Mouse (Mus musculus): Measurements from ENCODE around the gene Tcp10c. TPM values are rescaled to one million over a fixed set of nuclear protein-coding genes. Genes with fewer than 3 reads are reported as not detected.
"Not testable (repeated sequence)": the region's sequence is repeated elsewhere in the genome, so short reads cannot be mapped to it uniquely, and the experiment has no call there.

Gene Tcp10c
- total RNA-seq, 2 experiments from 2014 or later, result not detected

DNA sequence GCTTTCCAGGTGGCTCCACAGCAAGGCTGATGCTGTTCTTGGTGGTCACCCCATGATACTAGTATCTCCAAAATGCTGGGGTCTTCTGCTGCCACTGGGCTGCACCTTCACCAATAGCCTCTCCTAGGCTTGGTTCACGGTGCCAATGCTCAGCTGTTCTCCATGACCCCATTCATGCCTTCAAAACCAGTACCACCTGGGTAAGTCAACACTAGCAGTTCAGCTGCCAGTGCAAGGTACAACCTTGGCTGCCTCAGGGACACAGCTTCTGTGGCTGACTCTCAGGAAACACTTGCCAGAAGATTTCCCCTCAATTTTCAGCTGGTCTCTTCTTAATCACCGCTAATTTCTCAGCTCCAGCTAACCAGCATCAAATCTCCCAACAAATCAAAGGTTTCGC is 24.0 kb downstream of the Tcp10c start:
- intact Hi-C loops (cut with DNase I); DNase-seq (ENCODE audit: extremely low spot score in 1 of 2, low spot score in 2 of 2): not testable (repeated sequence)

DNA sequence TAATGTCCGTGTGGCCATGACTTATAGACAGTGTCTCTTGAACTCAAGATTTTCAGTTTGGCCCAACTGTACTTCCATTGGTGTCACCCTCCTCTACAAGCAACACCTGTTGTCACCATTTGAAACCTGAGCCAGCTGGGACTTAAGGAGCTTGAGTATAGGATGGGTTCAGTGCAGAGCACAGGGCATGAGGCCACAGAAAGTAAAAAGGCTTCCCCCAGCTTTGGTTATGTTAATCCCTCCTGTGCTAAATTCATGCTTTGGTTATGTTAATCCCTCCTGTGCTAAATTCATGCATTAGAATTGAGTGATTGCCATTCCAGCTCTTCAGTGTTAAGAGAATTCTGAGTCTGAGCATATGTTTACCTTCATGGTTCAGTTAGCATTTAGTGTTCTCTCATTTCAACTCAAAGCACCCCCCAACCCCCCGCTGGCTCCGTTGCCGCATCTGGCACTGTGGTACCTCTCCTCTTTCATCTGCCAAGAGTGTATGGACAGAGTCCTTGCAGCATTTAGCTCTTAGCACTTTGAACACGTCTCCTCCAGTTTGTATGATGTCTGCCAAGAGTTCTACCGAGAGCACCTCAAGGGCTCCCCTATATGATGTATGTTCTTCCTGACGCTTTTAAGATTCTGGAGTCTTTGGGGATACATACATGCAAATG is 25.7 kb downstream of the Tcp10c start:
- intact Hi-C loops (cut with DNase I); DNase-seq (ENCODE audit: extremely low spot score in 1 of 2, low spot score in 2 of 2): not testable (repeated sequence)

DNA sequence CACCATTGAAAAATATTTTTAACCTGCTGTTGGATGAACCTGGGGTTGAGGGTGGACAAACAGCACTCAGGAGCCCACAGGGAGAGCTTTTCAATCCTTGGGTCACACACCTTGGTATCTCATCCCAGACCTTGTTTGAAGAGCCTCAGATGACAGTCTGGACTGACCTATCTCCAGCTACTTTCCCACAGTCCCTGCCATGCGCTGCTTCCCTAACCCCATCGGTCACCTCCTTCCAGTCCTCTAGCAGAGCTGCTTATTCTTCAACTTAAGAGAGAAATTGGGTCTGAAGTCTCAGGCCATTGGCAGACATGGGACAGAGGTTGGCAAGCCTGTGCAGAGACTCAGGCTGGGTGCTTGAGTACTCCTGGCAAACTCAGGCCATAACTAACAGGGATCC is 26.9 kb downstream of the Tcp10c start:
- DNase-seq (ENCODE audit: extremely low spot score in 1 of 2, low spot score in 2 of 2); intact Hi-C loops (cut with DNase I): not testable (repeated sequence)

DNA sequence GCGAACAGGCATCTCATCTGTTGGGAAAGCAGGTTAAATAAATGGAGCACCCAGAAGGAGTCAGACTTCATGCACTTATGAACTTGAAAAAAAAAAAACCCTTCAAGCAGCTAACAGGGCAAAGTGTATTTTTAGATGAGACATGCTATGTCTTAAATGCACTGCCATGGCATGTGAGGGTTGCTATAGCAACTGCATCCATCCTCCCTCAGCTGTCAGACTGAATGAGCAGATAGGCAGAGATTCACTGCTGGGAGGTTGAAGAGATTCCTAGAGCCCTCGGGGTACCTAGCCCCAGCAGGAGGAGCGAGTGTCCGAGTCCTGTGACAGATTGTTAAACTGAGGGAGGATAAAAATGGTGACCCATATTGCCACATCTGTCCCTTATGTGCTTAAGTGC is 36.6 kb downstream of the Tcp10c start:
- DNase-seq (ENCODE audit: extremely low spot score in 1 of 2, low spot score in 2 of 2); intact Hi-C loops (cut with DNase I): not testable (repeated sequence)

DNA sequence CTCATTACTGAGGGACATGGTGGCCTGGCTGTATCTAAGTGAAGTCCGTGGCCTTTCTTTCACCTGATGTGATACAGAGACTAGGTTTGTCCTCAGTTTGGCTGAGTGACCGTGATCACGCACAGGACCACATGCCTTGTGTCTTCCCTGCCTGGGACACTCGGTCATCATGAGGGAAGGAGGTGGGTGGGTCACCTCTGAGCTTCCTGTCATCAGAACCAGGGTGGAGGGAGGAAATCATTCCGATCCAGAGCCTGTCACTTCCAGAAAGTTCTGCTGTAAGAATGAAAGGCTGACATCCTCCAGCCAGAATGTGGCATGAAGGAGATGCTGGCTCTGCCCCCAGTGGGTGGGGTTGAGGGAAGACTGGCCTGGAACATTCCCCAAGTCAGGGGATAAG is 45.6 kb downstream of the Tcp10c start:
- DNase-seq (ENCODE audit: extremely low spot score in 1 of 2, low spot score in 2 of 2); intact Hi-C loops (cut with DNase I): not testable (repeated sequence)

DNA sequence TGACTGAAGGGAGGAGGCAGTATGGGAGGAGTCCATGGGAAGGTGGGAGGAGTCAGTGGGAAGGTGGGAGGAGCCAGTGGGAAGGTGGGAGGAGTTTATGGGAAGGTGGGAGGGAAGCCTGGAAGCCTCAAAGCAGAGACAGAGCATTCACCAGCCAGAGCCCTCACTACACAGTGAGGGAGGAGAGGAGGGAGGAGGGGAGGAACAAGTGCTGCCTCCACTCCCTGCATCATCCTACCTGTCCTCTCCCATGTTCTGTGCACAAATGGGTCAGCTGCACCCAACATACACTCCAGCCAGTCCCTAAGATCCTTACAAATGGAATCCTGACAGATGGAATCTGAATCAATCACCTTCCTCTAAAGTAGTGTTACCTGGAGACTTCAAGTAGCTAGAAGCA is 47.7 kb downstream of the Tcp10c start:
- intact Hi-C loops (cut with DNase I); DNase-seq (ENCODE audit: extremely low spot score in 1 of 2, low spot score in 2 of 2): not testable (repeated sequence)

DNA sequence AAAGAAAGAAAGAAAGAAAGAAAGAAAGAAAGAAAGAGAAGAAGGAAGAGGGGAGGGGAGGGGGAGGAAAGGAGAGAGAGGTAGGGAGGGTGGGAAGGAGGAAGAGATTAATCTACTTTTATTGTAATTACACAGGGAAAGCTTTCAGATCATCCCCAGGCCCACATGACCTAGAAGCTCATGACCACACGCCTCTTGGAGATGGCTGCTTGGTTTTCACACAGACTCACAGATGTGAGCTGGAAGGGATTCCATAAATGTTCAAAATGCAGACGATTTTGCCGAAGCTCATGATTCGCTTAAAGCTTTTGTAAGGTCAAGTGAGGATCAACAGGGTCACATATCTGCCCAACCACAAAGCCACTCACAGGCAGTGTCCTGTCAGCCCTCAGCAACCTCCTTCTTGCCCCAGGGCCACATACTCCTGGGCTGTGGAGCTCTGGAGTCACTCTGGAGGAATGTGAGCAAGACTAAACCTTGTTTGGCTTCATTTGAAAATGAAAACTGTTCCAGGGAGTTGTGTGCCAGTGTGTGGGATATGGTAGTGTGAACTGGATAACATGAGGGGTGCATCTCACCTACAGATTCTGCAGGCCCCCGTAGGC is 49.3 kb downstream of the Tcp10c start:
- intact Hi-C loops (cut with DNase I), result not testable (repeated sequence)

DNA sequence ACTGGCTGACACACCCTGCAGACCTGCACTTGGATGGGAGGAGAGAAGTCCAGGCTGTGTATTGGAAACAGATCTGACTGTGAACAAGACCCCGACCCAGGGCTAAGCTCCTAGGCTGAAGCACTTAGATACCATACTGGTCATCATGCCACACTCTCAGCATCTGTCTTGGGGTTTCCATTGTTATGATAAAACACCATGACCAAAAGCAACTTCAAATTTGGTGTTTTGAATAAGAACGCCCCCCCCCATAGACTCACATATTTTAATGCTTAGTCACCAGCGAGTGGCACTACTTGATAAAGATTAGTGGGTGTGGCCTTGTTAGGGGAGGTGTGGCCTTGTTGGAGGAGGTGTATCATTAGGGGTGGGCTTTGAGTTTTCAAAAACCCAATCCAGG is 51.7 kb downstream of the Tcp10c start:
- intact Hi-C loops (cut with DNase I); DNase-seq (ENCODE audit: extremely low spot score in 1 of 2, low spot score in 2 of 2): not testable (repeated sequence)

More for the DNA sequence above, 49.3 kb downstream of the Tcp10c start:
- not testable (repeated sequence) for DNase-seq (ENCODE audit: extremely low spot score in 1 of 2, low spot score in 2 of 2)

DNA sequence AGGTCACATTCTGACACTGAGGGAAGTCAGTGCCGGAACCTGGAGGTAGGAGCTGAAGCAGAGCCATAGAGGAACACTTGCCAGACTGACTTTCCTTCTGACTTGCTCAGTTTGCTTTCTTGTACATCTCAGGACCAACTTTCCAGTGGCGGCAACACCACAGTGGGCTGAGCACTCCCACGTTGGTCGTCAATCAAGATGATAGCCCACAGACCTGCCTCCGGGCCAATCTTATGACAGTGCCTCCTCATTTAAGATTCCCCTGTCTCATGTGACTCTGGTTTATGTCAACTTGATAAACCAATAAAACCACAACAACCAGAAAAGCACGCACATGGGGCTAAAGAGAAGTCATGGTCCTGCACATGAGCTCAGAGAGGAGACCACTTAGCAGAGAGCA is 52.3 kb downstream of the Tcp10c start:
- intact Hi-C loops (cut with DNase I); DNase-seq (ENCODE audit: extremely low spot score in 1 of 2, low spot score in 2 of 2): not testable (repeated sequence)

DNA sequence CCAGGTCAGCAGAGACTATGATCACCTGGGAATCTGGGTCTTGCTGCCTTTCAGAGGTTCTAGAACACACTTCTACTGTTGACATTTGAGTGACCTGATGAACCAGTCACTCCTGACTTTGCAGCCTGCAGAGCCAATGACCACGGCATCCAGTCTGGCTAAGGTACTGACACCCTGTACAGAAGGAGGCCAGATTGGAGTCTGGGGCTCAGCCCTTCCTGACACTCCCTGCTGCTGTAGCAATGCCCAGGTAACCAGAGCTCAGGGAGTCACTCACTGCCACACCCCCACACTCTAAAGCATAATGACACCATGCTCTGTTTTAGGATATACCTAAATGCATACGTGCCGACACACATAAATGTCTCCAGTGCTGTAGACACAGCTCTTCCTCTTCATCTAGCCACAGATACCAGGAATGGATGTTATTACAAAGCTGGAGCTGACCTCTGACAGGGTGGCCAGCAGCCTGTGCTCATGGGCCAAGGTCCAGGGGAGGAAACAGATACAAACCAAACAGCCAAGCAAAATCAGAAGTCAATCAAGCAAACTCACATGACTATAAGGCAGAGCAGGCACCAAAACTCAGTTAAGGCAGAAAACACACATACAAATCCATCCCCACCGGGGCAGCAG is 53.4 kb downstream of the Tcp10c start:
- DNase-seq (ENCODE audit: extremely low spot score in 1 of 2, low spot score in 2 of 2); intact Hi-C loops (cut with DNase I): not testable (repeated sequence)

DNA sequence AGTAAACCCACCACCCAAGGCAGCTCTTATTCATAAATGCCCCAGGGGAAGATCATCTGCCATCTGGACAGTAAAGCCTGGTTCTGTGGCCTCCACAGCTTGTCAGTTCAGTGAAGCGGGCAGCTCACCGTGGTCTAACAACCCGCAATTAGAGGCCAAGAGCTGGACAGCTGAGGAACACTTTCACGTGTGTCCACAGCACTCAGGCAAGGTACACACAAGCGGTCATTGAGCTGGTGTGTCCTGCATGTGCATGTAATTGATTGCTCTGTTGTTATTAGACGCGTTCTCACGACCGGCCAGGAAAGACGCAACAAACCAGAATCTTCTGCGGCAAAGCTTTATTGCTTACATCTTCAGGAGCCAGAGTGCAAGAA is 53.9 kb downstream of the Tcp10c start:
- DNase-seq (ENCODE audit: extremely low spot score in 1 of 2, low spot score in 2 of 2); intact Hi-C loops (cut with DNase I): not testable (repeated sequence)

DNA sequence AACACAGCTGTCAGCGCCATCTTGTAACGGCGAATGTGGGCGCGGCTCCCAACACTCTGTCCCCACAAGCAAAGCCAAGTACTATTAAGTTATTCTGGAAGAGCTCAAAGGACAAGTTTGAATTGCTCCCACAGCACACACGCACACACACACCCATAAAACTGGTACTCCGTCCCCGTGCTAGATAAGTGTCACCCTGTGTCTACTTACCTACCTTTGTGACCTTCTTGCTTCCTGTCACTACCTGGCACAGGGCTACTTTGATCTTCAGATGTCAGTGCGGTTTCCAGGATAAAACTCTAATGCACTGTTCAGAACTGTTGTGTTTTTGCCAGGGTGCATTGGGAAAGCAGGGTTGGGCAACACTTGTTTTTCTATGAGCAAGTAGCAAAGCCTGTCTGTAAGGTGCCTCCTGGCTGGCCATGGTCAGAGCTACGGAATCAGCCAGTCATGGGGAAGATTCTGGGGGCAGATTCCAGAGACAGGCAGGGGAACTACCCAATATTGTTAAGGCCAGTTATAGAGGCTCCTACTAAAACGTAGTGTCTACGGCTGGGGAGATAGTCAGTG is 66.7 kb downstream of the Tcp10c start:
- DNase-seq (ENCODE audit: extremely low spot score in 1 of 2, low spot score in 2 of 2); intact Hi-C loops (cut with DNase I): not testable (repeated sequence)

DNA sequence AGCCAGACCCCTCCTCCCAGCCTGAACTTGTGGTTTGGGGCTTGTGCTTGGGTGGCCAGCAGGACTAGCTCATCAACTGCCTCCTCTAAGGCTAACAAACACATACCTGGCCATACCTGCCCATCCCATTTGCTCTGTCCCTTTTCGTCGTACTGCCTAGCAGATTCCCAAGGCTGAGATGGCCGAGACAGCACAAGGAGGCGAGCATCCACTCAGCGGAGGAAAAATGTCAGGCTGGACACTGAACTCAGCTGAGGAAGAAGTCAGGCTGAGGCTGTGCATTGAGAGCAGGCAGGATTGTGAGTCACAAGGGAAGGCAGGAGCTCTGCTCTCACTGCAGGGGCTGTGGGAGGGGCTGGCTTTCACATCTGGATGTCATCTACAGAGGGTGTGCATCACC is 68.3 kb downstream of the Tcp10c start:
- DNase-seq (ENCODE audit: extremely low spot score in 1 of 2, low spot score in 2 of 2); intact Hi-C loops (cut with DNase I): not testable (repeated sequence)

DNA sequence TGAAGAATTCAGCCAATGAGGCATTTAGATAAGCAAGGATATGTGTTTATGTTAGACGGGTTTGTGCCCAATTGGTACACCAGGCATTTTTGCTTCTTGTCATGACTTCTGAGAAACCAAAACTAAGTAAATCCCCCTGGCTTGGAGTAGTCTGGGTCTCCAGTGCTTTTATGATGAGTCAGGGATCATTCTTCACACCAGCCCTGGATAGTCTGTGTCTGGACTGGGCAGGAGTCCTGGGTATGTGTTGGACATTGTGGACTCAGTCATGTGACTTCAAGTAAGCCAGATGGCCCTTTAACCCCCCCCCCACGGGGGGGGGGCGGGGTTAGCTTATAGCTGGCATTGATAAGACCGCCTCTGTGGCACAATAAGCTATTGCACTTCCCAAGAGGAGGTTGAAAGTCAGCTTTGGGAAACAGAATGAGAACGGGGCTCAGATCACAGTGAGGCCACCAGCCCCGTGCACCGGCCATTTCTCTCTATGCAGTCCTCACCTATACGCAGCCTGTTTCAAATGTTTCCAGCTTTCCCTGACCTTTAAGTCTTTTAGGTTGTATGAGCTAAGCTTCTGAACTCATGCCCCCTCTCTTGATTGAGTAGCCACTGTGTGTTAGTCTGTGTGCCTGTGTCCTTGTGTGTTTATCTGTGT is 69.1 kb downstream of the Tcp10c start:
- intact Hi-C loops (cut with DNase I), result not testable (repeated sequence)
- peak in 1 of 2 experiments; percentile 15 for DNase-seq (ENCODE audit: extremely low spot score in 1 of 2, low spot score in 2 of 2)

DNA sequence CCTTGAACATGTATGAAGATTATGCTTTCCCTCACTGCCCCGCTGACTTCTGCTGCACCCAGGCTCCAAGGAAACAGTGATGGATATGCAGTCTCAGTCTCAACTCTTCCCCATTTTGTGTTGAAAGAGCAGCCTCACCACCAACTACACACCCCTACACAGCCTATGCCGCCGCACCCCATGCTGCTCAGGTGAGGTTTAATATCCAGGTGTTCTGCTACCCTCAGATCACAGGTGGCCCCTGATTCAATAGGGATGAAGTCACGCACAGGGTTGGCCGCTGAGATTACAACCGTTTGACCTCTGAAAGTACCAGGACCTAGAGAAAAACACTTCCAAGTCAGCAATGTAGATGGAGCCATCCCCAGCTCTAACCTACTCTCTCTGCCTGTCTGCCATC is 69.9 kb downstream of the Tcp10c start:
- intact Hi-C loops (cut with DNase I); DNase-seq (ENCODE audit: extremely low spot score in 1 of 2, low spot score in 2 of 2): not testable (repeated sequence)

DNA sequence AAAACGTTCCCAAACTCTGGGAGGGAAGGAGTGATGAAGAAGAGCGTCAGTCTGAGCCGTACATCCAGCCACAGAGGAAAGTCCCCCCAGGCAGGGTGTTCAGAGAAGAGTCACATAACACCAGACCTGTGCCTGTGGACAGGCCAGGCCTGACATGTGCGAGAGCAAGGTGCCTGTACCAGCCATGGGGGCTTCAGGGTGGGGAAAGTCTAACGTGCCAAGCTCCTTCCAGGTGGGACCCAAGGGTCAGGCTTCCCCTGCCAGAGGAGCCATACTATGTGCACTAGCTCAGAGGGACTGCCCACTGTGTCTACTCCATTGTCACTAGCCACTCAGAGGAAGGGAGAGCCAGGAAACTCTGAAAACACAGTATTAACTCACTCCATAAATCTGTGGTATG is 71.3 kb downstream of the Tcp10c start:
- DNase-seq (ENCODE audit: extremely low spot score in 1 of 2, low spot score in 2 of 2); intact Hi-C loops (cut with DNase I): not testable (repeated sequence)

DNA sequence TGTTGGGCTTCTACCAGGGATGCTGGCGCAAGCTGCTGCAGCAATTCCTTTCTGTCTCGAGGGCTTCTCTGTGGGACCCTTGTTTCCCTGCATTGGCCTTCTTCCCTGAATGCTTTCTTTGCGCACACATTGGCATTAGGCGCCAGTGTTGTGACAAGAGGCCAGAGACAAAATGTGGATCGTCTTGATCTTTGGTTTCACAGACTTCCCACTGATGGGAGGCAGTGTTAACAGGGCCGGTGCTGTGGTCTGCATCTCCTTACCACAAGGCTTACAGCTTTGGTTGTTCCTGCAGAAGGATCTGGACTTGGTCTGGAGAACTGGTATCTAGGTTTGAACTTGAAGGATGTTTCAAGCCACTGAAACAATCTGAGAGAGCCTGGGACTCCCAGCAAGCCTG is 72.1 kb downstream of the Tcp10c start:
- DNase-seq (ENCODE audit: extremely low spot score in 1 of 2, low spot score in 2 of 2); intact Hi-C loops (cut with DNase I): not testable (repeated sequence)

Data from left cerebral cortex, postnatal 10 days (tissue).